Mouse (Mus musculus) testis, adult 2 months (tissue): ENCODE measurements around the gene Prkar2a.

ENCODE experiments used
- CTCF ChIP-seq: fragments of 200-500 bp; IDR thresholded peaks from 2 replicates; pipeline ENCODE4 v1.5.1; 2012; ENCODE audit warnings: low read depth, mild to moderate bottlenecking, inconsistent platforms, low read length, moderate library complexity; ENCODE audit not compliant: control insufficient read depth, insufficient read depth, insufficient replicate concordance
- POLR2A ChIP-seq: fragments of 200-500 bp; IDR thresholded peaks from 2 replicates; pipeline ENCODE4 v1.6.1; 2012; ENCODE audit warnings: low read depth, mild to moderate bottlenecking, inconsistent platforms, low read length, moderate library complexity; ENCODE audit not compliant: control insufficient read depth

GRCm38 (mm10) chr9:108716199-108716598 lies 27.1 kb downstream of the Prkar2a start:
- TF ChIP-seq POLR2A, result no peak
- TF ChIP-seq CTCF, result no peak
